Mouse (Mus musculus) intestine, postnatal 0 days (tissue): ENCODE results near the gene Wdr17. TPM values are rescaled to one million over a fixed set of nuclear protein-coding genes. Genes with fewer than 3 reads are reported as not detected.

Source experiments
- ATAC-seq: fragments of 200-750 bp; cut with Nextera tagmentation; 2 replicates; pipeline ENCODE4 v1.8.0; 2017; ENCODE audit warnings: mild to moderate bottlenecking, moderate TSS enrichment, moderate library complexity
- H3K27ac ChIP-seq: fragments of 300-500 bp; sonication (generic); 2 replicates; pipeline ENCODE4 v1.5.1; 2014; ENCODE audit warnings: mild to moderate bottlenecking, low read depth, low read length, moderate library complexity
- H3K27me3 ChIP-seq: fragments of 300-500 bp; sonication (generic); replicated peaks from 2 replicates; pipeline ENCODE4 v1.6.1; 2014; ENCODE audit warnings: low read length, mixed read lengths; ENCODE audit not compliant: control insufficient read depth, insufficient read depth
- H3K36me3 ChIP-seq: fragments of 300-500 bp; sonication (generic); 2 replicates; pipeline ENCODE4 v1.6.1; 2014; ENCODE audit warnings: mild to moderate bottlenecking, moderate library complexity; ENCODE audit not compliant: control insufficient read depth, insufficient read depth
- H3K4me1 ChIP-seq: fragments of 300-500 bp; sonication (generic); replicated peaks from 2 replicates; pipeline ENCODE4 v1.6.1; 2014; ENCODE audit warnings: antibody characterized with exemption, low read length, mixed read lengths; ENCODE audit not compliant: control insufficient read depth, insufficient read depth
- H3K4me2 ChIP-seq: fragments of 300-500 bp; sonication (generic); replicated peaks from 2 replicates; pipeline ENCODE4 v1.6.1; 2014; ENCODE audit warnings: low read depth, mild to moderate bottlenecking, moderate library complexity
- H3K4me3 ChIP-seq: fragments of 300-500 bp; sonication (generic); 2 replicates; pipeline ENCODE4 v1.5.1; 2014; ENCODE audit warnings: low read depth, low read length
- H3K9ac ChIP-seq: fragments of 300-500 bp; sonication (generic); 2 replicates; pipeline ENCODE4 v1.6.1; 2014; ENCODE audit warnings: mild to moderate bottlenecking, low read depth, low read length
- H3K9me3 ChIP-seq: fragments of 300-500 bp; sonication (generic); 2 replicates; pipeline ENCODE4 v1.6.1; 2016; ENCODE audit warnings: mixed run types; ENCODE audit not compliant: control insufficient read depth
- CTCF ChIP-seq: sonication (generic); IDR thresholded peaks from 2 replicates; pipeline ENCODE4 v1.5.1; 2016; ENCODE audit warnings: low read depth, mild to moderate bottlenecking, control low read depth, antibody characterized with exemption, moderate library complexity
- WGBS: fragments of 180-500 bp; shearing (Covaris S2); extraction: QIAGEN DNeasy Blood & Tissue Kit; methylation state at CpG from one replicate; pipeline ENCODE4 v1.1.7; 2014; 5-methylcytosine and 5-hydroxymethylcytosine counted together
- polyA plus RNA-seq: library from polyadenylated mRNA; unstranded; fragments of >200 nt; fragmentation: Nextera tagmentation; extraction: Ambion mirVana; gene quantifications from 2 replicates; pipeline ENCODE4 v1.2.1, GENCODE M21; 2015

Gene Wdr17
- polyA plus RNA-seq, 1 experiment from 2014 or later, result 0.05 TPM

GRCm38 (mm10) chr8:54596051-54596450 lies 290.9 kb downstream of the Wdr17 start:
- no peak for TF ChIP-seq CTCF
- Histone ChIP-seq H3K27me3 (no peaks in the 10 kb centered on the region), H3K27ac (no peak overlapping the region), H3K9me3 (no peaks in the 10 kb centered on the region), H3K36me3 (no peaks in the 10 kb centered on the region), H3K4me3 (no peak overlapping the region), H3K4me2 (no peak overlapping the region), H3K4me1 (peaks cover 2% of the 10 kb centered on the region; the same call in 1 of the 2 replicates), H3K9ac (no peak overlapping the region)
- ATAC-seq, result no peak
- WGBS, result 63% methylated on average over 2 of the region's 2 CpGs

- TF ChIP-seq CTCF, result no peak
- H3K27me3 ChIP-seq, result no peaks in the 10 kb centered on the region
- H3K4me3 ChIP-seq, result no peak overlapping the region
- no peak overlapping the region for H3K27ac ChIP-seq
- 85% methylated on average over 5 of the region's 5 CpGs for WGBS
- no peaks in the 10 kb centered on the region for H3K36me3 ChIP-seq
- ATAC-seq, result no peak
- no peak overlapping the region for H3K4me2 ChIP-seq
- H3K9me3 ChIP-seq, result no peaks in the 10 kb centered on the region
- no peak overlapping the region for H3K9ac ChIP-seq
- H3K4me1 ChIP-seq, result no peaks in the 10 kb centered on the region
Measured at GRCm38 (mm10) chr8:54594634-54595033, 292.4 kb downstream of the Wdr17 start.

DNA sequence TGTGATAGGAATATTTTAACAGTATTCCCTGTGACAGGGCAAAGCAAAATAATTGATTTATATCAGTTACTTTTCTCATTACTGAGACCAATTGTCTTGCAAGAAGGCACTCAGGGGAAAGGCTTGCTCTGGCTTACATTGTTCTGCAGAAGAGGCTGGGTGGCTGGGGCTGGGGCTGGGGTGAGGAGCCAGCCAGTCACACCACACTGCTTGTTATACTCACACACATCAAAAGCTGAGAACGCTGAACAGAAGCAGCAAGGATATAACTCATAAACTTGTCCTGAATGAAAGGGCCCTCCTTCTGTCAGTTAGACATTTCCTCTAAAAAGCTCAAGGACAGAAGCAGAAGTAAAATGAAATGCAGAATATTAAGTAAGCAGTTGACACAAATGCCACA lies 304.1 kb downstream of the Wdr17 start:
- Histone ChIP-seq H3K4me2 (no peak overlapping the region), H3K36me3 (no peaks in the 10 kb centered on the region), H3K27ac (no peak overlapping the region), H3K9ac (no peak overlapping the region), H3K9me3 (no peaks in the 10 kb centered on the region), H3K27me3 (no peaks in the 10 kb centered on the region), H3K4me3 (no peak overlapping the region), H3K4me1 (no peaks in the 10 kb centered on the region)
- ATAC-seq, result no peak
- 47% methylated on average over 1 of the region's 1 CpGs for WGBS
- no peak for TF ChIP-seq CTCF

DNA sequence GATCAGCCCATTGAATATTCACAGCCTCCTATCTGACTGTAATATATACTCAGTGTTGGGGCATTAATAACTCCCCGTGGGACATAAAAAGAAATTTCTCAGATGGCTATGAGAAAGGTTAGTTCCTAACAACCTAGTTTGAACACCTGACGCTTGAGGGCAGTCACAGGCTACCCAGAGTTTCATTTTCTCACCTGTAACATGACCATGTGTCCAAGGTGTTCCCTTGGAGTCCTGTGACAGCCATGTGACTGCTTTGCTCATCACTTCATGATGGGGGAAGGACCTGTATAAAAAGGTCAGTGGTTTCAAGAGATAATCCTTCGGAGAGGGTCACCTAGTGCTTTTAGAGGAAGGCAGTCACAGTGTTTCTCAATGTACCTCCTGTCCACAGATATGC lies 305.5 kb downstream of the Wdr17 start:
- Histone ChIP-seq H3K4me1 (no peaks in the 10 kb centered on the region), H3K4me3 (no peak overlapping the region), H3K27ac (no peak overlapping the region), H3K9ac (no peak overlapping the region), H3K9me3 (no peaks in the 10 kb centered on the region), H3K27me3 (no peaks in the 10 kb centered on the region), H3K36me3 (no peaks in the 10 kb centered on the region), H3K4me2 (no peak overlapping the region)
- WGBS, result 84% methylated on average over 3 of the region's 3 CpGs
- TF ChIP-seq CTCF, result no peak
- no peak for ATAC-seq

Other genes starting within 250 kb of the Wdr17 start
- gene Gpm6a, start 67.7 kb upstream of the Wdr17 start, polyA plus RNA-seq, result 11.0 and 12.9 TPM in 2 replicates